Mouse (Mus musculus) stomach, postnatal 0 days (tissue): Measurements from ENCODE around the gene Dtx1.

Source experiments
- CTCF ChIP-seq: IDR thresholded peaks from 2 replicates; pipeline ENCODE4 v1.5.1; 2016; ENCODE audit warnings: antibody characterized with exemption, low read depth, mild to moderate bottlenecking, moderate library complexity
- EP300 ChIP-seq: optimal IDR thresholded peaks from 2 replicates; pipeline ENCODE3; 2016; ENCODE audit warnings: antibody characterized with exemption

DNA sequence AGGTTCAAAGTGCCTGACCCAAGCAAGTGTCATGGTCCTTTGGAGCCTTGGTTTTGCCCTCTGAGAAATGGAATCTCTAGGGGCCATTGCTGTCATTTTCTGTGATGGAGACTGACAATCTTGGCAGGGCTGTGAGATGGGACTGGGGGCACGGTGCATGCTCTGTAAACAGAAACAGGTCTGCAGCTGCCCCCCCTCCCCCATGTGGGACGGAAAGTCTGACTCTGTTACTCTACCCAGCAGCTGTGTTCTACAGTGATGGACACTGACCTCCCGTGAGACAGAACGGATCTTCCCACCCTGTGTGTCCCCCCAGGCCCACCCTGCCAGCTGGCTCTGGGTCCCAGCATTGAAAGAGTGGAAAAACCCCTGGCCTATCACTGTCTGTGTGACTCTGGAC lies 21.3 kb downstream of the Dtx1 start:
- TF ChIP-seq CTCF (no peak), EP300 (no peak)
